Mouse (Mus musculus) 3T3-L1 (cell line): ENCODE data around the gene Pax7.

Experiments
- DNase-seq: peaks from one replicate; pipeline ENCODE4 v3.0.0-alpha.2; 2015; ENCODE audit warnings: low read depth, low spot score

The Pax7 gene

DNA sequence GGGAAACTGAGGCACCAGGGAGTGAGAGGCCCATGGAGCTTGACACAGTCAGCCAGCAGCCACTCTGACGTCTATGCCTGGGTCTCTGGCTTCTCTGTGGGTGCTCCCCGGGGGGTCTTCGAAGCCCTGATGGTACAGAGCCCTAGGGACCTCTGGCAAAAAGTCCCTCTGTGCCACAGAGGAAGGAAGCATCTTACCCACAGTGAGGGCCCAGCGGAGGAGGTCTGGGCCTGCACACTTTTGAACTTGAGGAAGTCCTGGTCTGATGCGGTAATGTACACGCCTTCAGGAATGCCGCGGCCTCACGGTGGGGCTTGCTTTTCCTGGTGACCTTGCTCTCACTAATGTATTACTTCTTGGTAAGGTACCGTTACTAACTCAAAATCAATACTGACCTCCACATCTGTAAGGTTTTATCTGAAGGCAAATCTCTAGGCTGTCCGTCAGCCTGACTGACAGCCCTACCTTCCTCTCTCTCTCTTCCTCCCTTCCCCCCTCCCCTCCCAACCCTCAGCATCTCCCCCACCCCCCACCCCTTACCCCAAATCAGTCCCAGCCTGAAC is 79.1 kb downstream of the Pax7 start:
- DNase-seq: no peak

DNA sequence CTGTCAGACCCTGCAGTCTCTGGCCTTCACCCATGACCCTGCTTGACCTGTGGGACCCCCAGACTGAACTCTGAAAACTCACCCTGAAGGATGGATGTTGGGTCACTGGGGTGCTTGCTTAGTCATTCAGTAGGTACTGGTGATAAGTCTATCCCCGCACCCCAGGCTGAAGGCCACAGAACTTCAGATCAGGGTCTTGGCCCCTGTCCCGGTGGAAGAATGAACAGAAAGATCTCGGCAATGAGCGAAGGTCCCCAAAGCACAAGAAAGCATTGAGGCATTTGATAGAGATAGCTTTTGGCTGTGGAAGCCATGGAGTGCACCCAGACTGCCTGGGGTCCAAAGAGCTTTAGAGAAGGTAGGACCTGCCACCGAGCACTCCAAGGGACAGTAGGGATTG is 82.4 kb downstream of the Pax7 start:
- no peak for DNase-seq

DNA sequence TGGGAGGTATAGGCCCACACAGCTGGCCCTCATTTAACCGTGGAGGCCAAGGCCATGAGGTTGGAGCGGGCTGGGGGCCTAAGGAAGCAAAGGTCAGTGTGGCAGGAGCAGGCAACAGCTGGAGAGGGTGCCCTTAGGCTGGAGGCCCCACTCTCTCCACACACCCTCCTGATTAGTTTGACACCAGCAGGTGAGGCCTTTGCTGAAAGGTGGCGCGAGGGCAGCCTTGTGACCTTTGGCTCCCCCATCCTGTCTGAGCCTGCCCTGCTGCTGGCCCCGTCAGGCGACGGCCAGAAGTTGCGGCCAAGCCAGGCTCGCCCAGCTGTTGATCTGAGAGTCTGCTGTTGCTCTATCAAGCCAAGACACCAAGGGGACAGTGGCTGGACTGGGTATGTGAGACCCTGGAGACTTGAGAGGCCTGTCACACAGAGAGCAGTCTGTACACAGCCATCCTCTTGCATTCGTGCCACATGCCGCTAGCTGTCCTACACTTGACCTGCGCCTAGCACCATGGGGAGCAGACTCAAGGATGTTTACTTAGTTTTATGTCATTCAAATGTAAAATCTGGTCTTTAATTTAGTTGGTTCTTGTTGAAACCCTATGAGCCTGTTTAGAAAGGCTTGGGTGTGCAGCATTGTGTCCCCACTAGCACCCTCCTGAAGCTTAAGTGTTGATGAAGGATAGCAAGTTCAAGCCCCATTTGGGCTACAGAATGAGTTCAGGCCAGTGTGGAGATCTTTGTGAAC is 86.0 kb downstream of the Pax7 start:
- DNase-seq: no peak

DNA sequence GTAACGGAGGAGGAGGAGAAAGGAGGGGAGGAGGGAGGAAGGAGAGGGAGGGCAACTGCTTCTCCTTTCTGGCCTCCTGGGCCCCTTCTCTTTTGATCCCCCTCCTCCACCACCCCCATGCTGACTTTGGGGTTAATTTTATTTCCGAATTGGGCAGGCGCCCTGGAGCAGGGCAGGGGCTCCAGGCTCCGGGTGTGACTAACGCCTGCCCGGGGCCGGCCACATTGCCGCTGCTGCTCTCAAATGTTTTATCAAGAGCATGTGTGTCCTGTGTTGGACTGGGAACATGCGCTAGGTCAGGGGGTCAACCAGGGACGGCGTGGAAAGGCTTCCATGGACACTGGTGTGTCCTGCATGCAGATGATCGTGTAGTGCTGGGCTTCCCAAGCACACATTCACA is 87.2 kb downstream of the Pax7 start:
- DNase-seq: no peak

DNA sequence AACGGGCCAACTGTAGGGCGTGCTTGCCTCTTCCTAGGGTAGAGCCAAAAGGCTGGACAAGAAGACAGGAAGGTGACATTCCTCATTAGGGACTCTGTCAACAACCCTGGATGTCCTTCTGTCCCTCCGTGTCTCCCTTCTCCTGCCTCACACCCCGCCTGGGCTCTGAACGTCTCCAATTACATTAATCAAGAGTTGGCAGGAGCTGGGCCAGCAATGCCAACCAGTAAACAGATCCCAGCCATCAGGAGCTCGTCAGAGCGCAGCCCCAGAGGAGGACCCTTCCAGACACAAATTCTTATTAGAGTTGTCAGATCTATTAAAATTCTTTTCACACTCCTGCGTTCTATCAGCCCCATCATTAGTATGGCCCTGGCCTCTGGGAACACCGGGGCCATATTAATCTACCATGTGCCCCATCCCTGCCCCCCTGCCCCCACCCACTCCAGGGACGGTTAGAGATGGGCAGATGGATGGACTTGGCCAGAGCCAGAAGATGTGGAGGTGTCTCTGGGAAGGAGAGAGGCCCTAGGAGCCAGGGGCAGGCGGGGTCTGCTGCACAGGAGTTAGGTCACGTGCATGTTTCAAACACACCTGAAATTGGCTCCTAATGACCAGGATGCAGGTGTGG is 88.4 kb downstream of the Pax7 start:
- DNase-seq: no peak

DNA sequence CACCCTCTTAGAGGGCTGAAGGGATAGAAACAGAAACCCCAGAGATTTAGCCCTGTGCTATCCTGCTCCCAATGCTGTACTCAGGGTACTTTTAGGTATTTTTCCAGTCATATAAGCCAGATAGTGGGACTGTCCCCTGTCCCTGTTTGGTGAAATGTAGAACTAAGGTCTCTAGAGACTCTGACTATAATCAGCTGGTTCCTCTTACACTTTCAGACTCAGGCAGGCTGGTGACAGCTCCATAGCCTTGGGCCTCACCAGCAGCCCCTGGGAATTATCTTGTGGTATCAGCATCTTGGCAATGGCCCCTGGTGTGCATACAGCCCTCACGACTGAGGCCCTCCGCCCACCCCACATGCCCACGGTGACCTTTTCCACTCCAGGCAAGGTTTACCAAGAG is 89.7 kb downstream of the Pax7 start:
- no peak for DNase-seq

DNA sequence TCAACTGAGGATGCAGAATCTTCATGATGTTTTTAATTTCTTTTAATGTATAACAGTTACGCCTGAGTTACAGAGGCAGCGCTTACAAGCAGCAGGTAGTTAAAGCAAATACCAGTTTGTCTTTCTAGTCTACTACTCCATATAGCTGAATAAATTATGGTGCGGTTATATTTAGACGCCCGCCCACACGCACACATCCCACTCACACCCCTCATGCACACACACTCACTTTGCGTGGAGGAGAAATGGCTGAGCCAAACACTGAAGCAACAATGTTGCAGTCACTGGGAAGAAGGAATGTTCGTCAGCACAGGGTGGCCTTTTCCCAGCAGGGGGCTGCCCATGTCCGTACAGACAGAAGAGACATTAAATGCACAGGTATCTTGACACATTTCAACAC is 96.3 kb downstream of the Pax7 start:
- no peak for DNase-seq

DNA sequence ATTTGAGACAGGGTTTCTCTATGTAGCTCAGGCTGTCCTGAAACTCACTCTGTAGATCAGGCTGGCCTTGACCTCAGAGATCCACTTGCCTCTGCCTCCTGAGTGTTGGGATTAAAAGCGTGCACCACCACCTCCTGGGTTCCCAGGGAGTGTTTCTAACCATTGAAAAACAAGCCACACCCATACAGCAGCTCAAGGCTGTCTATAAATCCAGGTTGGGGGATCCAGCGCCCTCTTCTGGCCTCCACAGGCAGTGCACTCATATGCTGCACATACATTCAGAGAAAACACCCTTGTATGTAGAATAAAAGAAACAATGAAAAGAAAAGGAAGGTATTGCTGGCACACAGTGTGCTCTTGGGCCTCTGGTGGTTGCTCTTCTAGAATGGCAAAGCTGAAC is 106.2 kb downstream of the Pax7 start:
- DNase-seq: no peak

DNA sequence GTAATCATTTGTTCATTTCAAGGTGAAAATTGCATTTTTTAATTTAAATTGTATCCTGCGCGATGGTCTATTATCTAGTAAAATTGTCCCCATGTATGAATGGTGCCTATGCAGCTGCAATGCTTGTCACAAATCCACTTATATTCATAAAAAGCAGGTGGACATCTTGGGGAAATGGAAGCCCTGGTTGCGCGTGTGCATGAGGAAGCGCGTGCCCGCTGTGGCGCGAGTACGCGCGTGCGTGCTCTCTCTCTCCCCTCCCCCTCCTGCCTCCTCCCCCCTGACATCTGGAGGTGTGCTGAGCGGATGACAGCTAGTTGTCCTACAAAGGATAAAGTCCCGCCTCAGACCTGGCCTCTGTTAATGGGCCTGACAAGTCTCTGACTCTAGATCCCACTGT is 107.9 kb downstream of the Pax7 start:
- no peak for DNase-seq

DNA sequence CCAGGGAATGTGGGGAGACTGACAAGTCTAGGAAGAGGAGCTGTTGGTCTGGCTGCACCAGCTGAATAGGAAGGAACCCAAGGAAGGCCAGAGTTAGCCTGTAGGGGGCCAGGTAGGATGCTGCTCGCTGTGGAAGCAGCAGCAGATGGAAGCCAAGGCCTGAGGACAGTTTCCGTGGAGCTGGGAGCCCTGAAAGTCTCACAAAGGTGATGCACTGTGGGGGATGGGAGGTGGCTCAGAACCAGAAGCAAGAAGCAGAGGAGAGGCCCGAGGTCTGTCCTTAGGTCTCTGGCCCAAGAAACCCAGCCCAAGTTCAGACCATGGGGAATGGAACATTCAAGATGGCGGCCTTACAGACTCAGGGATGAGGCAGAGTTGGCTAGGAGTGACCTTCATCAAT is 109.0 kb downstream of the Pax7 start:
- no peak for DNase-seq

DNA sequence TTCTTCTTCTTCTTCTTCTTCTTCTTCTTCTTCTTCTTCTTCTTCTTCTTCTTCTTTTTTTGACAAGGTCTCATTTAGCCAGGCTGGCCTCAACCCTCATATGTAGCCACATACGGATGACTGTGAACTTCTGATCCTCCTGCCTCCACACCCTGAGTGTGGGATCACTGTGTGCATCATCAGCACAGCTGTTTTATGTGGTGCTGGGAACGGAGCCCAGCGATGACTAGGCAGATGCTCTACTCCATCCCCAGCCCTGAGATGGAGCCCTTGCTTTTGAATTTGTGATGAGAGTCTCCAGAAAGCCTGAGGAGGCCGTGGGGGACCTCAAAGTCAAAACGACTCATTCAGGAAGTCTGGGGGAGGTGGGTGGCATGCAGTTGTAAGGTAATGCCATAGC is 114.3 kb downstream of the Pax7 start:
- peak; percentile 57 for DNase-seq

DNA sequence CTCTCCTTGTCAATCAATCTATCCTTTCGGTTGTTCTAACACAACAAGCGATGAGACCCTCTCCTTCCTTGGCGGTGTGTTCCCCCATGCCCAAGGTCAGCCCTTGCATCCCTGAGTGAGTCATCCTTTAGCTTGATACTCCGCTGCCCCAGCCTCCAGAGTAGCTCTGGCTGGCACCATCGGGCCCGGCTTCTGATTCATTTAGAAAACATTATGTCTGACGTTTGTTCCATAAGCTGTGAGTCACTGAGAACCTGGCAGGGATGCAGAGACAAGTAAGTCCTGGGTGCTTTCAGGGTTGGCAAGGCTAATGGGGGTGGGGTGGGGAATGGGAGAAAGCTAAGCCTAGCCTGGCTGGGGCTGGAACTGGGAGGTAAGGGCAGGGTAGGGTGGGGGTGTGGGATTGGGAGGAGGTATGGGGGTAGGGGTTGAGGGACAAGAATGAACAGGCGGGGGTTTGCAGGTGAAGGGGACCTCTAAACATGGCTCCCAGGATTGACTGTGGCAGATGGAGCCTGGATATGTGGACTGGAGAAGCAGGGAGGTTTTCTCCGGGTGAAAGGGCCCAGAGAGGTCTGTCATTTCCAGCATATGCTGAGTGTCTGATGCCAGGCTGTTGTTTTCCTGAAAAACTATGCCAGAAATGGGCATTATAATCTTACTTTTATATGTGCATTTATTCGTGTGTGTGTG is 116.7 kb downstream of the Pax7 start:
- peak; percentile 94 for DNase-seq

DNA sequence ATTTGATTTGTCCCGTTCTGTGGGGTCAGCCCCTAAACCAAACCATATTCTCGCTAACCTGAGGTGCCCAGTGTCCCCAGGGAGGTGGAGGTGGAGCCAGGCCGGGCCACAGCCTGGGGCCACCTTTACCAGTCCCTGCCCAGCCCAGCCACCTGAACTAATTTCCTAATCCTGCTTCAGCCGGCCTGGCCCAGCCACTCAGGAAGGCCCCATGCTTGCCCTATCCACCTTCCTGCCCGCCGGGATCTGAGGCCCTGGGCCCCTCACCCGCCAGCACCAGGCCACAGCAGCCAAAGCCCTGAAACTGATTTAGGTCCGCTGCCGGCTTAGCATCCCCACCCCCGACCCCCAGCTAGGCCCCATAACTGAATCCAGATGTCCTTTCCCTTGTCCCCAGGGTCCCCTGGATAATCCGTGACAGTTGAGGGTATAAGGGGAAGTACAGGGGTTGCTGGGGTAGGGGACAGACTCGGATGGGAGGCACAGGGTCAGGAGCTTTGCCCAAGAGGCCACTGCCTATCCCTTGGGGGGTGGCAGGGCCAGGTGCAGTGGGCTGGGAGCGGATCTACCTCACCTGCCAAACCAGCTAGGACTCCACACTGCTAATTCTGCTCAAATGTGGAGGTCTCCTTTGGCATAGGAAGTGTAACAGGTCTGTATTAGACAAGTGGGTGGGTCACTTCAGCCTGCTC is 117.9 kb downstream of the Pax7 start:
- DNase-seq: no peak

DNA sequence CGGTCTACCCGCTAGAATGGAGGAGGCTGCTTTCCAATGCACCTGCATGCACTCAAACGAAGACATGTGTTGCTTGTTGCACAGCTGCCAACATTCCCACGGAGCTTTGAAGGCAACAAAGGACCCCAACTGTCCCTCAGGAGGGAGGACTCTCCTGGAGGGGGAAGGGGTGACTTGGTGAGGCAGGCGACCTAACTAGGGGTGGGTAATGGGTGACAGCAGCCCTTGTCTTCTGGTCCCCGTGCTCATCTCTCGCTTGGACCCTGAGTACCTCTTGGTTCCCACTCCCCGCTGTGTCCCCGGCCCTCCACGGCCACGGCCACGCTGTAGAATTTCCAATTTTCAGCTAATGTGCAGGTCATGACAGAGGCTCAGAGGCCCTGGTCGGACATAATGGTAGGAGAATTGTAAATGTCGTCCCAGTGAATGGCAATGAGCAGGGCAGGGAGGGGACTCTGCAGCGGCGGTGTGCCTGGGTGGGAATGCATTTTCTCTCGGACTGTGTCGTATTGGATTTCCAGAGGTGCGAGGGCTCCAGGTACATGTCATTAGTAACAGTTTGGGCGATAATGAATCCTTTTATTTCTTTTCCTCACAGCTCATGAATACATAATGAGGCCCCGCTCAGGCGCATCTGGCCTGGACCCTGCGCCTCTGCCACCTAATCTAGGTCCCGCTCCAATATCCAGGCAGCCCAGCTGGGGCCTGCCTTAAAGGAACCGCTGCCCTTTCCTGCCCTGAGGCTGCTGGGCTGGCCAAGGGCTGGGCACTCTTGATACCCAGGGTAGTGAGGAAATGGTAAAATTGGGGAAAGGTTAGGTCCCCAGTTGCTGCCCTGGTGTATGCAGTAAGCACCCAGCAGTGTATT is 122.6 kb downstream of the Pax7 start:
- DNase-seq: no peak

DNA sequence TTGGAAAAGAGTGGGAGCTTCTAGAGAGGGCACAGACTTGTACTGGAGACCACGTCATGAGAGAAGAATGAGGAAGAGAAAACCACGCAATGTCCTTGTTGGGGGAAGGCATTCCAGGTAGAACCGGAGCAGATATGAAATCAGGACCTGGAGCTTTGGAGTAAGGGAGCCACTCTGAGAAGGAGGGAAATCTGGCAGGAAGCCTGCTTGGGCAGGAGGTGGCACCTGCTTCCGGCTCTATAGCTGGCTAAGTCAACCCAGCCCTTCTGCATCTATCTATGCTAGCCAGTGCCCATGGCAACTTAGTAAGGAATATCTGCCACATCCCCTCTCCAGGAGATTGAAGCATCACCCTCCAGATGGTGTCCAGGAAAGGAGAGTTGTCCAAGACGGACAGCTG is 127.3 kb downstream of the Pax7 start:
- no peak for DNase-seq

DNA sequence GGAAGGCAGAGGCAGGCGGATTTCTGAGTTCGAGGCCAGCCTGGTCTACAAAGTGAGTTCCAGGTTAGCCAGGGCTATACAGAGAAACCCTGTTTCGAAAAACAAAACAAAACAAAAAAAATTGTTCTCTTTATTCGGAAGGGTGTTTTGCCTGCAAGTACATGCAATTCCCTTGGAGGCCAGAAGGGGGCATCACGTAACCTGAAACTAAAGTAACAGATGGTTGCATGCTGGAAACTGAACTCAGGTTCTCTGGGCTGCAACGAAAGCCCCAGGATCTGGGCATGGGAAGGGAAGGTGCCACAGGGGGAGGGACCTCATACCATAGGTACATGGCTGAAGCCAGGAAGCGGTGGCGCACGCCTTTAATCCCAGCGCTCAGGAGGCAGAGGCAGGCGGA is 129.9 kb downstream of the Pax7 start:
- no peak for DNase-seq

DNA sequence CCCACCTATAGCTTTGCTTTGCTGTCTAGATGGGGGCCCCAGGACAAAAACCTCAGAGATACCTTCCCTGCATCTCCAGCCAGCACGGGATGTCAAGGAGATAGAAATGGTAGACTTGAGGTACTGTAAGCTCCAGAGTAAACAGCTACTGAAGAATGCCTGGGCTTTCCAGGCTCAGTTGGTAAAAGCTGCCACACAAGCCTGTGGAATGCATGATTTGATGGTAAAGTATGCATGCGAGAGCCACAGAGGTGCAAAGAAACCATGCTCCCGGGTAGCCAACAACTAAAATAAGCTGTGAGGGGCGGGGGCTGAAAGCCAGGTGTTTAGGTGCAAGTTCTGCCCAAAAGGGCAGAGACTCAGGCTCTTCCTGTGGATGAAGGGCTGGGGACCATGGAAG is 130.4 kb downstream of the Pax7 start:
- peak; percentile 19 for DNase-seq

DNA sequence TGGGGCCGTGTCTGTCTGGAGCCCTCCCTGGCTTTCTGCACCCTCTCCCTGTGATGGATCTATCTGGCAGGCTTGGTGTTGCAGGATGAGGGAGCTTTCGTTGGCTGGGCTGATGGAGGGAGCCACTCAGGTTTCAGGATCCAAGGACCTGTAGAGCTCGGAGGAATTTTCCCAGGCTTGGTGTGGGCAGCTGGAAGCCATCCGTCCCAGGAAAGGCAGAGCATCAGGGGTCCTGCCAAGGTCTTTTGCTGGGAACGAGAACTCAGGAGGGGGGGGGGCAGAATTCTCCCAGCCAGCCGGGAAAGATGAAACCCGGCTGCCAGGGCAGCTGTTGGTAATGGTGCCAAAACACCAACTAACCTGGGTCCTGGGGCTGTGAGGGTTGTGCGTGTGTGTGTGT is 134.7 kb downstream of the Pax7 start:
- DNase-seq: no peak

DNA sequence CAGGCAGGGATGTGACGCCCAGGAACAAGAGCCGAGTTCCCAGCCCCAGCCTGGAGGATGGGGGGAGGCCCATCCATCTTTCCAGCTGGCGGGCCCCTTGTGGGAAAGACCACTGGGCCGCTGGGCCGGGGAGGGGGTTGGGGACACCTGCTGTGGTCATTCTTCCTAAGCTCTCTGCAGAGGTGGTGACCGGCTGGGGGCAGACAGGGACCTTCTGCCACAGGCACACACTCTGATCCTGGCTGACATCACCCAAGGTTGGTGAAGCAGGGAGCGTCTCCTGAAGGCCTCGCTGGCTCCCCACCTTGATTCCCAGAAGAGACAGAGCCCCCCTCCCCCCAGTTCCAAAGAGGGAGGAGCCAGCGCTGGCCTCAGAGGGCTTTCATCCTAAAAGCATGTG is 135.6 kb downstream of the Pax7 start:
- no peak for DNase-seq

DNA sequence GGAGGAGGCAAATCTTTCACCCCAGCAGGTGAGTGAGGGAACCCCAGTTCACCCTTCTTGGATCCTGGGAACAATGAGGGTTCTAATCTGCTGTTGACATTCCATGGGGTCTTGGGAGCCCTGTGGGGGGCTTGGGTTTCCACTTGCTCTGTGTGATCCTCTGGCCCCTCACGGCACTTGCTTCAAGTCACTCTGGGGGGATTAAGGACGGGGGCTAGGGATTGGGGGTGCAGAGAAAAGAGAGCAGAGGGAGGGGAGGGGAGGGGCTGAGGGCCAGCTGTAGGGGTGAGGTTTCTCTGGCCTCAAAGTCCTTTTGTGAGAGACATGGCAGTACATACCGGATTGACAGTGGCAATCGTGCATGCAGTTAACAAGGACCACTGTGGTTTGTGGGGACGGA is 140.0 kb downstream of the Pax7 start:
- DNase-seq: no peak

DNA sequence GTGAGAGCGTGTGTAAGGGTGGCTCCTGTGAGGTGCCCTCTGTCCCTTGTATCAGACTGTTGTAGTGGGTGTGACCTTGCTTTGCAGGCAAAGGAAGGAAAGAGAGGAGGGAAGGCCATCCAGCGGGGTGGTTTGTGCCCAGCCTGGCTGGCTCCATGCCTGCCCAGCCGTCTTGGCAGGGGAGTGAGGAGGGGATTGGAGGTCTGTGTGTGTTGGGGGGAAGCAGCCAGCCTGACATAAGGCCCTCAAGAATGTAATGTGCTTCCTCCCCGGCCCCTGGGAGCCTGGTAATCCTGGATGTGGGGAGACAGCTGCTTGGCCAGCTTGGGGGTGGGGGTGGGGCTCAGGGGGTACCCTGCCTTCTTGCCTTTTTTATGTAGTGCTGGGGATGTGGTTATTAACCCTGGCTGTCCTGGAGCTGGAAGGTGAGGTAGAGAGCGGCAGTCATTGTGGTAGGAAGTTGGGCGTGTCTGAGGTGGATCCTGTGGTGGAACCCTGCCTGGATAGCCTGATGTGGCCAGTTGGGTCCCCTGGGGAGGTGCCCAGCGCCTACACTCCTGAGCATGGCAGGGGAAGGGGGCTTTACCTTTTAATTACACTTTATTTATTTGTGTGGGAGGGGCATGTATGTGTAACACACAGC is 143.6 kb downstream of the Pax7 start:
- no peak for DNase-seq
